Mouse (Mus musculus): ENCODE measurements around the gene Ctf1.

- TF ChIP-seq CHD2 (IDR thresholded peaks at IDR 0.05; ENCODE audit: low read depth, low read length) (no peak), MAFK (IDR thresholded peaks at IDR 0.05; ENCODE audit: insufficient read depth, low read depth, low read length) (no peak)
Observed at GRCm38 (mm10) chr7:127763642-127764041, 51.1 kb downstream of the Ctf1 start.
